Mouse (Mus musculus) layer of hippocampus, adult 9-10 months (tissue): ENCODE measurements around the gene Ndufa10.

ENCODE experiments used
- DNase-seq: peaks from one replicate; pipeline ENCODE4 v3.0.0; 2022; ENCODE audit warnings: low spot score

The Ndufa10 gene

DNA sequence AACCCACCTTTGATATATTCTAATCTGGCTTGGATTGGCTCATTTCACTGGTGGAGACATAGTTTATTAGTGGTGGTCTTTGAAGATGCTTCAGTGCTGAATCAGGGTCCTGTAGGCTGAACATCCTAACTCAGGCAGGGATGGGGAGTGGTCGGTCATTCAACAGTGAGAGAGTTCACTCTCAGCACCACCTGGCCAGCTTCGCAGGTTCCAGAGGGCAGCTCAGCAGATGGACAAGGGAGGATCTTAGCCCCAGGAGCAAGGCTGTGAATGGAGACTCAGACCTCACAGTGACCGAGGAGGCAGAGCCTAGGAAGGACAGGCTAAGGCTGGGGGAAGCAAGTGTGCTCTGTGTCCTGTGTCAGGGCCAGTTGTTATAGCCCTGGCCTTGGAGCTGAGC is 42.2 kb downstream of the Ndufa10 start:
- DNase-seq, result no peak

DNA sequence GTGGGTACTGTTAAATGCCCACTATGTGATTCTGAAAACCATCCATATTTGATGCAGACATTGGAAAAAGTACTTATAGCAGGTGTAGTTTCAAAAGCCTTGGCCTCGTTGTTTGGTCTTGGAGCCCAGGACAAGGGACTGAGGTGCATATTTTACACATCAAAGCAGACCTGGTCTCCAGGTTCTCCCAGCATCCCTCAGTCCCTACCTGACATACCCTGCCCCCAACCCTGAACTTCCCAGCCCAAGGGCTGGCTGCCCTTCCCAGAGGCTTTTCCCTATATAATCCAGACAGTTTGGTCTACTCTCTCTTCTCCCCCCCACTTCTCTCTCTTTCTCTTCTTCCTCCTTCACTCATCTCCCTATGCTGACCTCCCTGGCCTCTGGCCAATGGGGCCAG is 42.7 kb downstream of the Ndufa10 start:
- DNase-seq, result no peak

DNA sequence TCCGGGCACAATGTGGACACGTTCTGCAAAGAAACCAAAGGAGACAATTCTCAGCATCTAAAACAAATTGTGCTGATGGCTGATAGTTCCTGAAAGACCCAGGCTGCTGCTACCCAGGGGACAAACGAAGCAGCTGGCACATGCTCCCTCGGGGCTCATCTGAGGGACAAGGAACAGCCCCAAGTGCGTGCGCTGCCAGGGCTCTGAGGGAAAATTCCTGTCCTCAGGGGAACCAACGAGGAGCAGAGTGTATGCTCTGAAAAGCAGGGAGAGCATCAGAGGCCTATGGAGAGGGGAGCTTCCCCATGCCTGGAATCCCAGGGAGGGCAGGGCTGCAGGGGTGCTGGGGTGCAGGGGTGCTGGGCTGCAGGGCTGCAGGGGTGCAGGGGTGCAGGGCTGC is 48.9 kb downstream of the Ndufa10 start:
- DNase-seq, result no peak

DNA sequence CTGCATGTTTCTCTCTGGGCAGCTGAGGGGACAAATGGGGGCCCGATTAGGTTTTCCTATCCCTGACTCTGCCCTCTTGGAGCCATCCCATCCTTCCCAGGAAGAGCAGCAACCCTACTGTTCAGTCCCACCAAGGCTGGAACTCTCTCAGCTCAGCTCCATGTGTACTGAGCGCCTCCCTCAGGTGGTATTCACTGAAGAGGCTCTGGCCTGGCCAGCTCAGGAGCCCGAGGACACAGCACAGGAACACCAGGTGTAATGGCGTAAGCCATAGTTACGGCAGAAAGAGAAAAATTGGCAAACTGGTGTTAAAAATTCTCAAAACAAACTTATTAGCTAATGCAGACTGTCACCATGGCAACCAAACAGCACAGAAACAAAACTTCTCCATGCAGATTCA is 68.5 kb downstream of the Ndufa10 start:
- DNase-seq, result peak; percentile 8

DNA sequence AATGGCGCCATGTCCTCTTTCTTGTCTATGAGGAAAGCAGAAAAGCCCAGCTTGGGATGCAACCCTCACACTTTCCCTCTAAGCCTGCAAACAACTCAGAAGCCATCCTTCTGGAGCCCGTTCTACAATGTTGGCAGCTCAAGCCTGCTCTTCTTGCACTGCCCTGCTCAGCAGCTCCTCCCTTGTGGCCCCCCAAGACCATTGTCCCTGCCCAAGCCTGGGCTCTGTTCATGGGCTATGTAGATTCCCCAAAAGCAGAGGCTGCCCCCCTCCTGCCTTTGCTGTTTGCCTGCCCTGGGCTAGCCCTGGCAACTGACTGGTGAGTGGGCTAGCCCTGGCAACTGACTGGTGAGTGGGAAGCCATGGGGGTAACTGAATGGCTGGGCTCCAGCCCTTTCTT is 73.1 kb downstream of the Ndufa10 start:
- DNase-seq, result no peak

DNA sequence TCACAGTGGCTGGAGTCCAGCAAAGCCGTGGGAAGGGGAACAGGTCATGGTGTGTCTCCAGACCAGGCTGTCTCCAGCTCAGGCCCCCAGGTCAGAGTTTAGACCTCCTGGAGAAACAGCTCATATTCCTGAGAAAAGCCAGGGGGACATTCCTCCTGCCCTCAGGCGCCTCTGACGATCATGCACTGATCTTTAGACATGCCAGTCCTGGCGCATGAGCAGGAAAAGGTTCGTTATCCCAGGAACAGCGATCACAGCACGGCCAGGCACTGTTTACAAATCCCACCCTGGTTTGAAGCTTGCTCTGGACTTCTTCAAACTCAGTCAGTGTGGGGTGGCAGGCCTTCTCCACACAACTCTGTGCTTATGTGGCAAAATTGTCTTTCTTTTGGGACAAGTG is 75.1 kb downstream of the Ndufa10 start:
- DNase-seq, result no peak

DNA sequence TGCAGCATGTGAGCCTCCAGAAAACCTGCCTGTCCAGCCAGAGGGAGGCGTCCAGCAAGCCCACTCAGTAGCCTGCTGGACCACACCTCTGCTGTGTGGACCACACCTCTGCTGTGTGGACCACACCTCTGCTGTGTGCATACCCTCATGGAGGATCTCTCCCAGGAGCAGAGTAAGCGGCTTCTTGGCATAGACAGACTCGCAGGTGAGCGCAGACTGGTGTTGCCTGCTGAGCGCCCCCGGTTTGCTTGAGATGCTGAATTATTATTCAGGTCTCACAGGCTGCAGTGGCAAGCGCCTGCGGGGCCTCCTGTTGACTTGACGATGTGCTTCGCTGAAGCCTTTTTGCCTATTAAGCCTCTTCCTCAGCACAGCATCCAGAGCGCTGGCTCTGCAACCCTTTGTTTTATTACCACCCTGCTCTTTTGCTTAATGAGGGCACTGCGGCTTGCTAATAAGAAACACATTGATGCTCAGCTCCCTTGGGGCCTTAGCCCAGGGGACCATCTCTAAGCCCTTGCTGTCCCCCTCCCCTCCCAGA is 76.1 kb downstream of the Ndufa10 start:
- DNase-seq, result no peak

DNA sequence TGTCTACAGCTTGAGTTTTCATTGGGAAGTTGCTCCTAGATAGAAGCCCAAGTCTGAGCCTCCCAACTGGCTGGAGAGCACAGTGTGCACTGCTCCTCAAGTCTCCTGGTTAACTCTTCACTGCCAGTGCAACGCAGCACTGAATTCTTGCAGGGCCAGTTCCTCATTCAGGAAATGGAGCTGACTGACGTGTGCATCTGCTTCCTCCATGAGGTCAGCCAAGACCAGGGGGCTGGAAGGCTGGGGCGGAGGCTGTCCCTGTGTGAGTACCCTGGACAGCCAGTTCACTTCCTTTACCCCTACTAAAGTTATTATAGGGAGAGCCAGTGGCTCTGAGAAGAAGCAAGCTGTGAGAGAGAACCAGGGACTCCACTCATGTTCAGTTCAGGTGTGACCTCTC is 79.4 kb downstream of the Ndufa10 start:
- DNase-seq, result no peak

DNA sequence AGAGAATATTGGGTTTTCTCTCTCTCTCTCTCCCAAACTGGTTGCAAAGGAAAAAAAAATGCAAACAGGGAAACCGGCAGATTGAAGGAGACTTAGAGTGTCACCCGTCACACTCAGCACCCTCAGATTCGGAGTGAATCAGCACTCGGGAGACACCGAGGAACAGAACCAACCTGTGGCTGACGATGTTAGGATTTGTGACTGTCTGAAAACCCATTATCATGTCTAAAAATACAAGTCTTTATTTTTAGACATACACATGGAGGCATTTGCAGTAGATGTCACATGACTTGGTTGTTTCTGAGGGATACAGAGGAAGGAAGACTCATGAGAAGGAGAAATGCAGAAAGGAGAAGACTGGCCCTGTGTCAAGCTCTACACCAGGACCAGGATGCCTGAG is 80.5 kb downstream of the Ndufa10 start:
- no peak for DNase-seq
